Comparison of ENCODE assay signal across 15 mouse cellular contexts in genomic region chr1:24177224-24177851, GRCm38 (mm10). TPM values are rescaled to one million over a fixed set of nuclear protein-coding genes. Genes with fewer than 3 reads are reported as not detected.
DNase-seq lines count a peak whose midpoint lies in the region; ATAC-seq and TF ChIP-seq lines count a peak whose summit lies in the region.
"Had no signal": no experiment of that assay in that cellular context is flagged by ENCODE, and none has a peak within 500 bp of the region (broad histone marks: within the 10 kb centered on the region; RNA-seq: fewer than 3 reads in every experiment).

TSS of gene Col9a1 (plus strand) at chr1:24177610.

- no peaks in the 10 kb centered on the region for H3K4me1 ChIP-seq in heart, embryonic 13.5 days
- H3K4me1 ChIP-seq in midbrain, embryonic 12.5 days = no peaks in the 10 kb centered on the region
- no peaks in the 10 kb centered on the region for H3K4me1 ChIP-seq in midbrain, postnatal 0 days (ENCODE audit: insufficient read depth, low read length)
- no peaks in the 10 kb centered on the region for H3K4me1 ChIP-seq in limb, embryonic 11.5 days (ENCODE audit: control insufficient read depth, insufficient read depth, low read length)

- no peak within 1 kb of the TSS for H3K4me2 ChIP-seq in heart, embryonic 13.5 days
- no peak within 1 kb of the TSS for H3K4me2 ChIP-seq in midbrain, embryonic 12.5 days (replicated peaks)
- H3K4me2 ChIP-seq in midbrain, postnatal 0 days (ENCODE audit: low read depth, low read length, poor library complexity, severe bottlenecking) = no peak within 1 kb of the TSS
- no peak within 1 kb of the TSS for H3K4me2 ChIP-seq in limb, embryonic 11.5 days (ENCODE audit: low read depth, severe bottlenecking)
- H3K4me2 ChIP-seq: liver, embryonic 11.5 days had no signal

- no peak for TF ChIP-seq CTCF in midbrain, postnatal 0 days (IDR thresholded peaks at IDR 0.05)

- peaks cover 3% of the 10 kb centered on the region; the same call in 1 of the 2 replicates for H3K9me3 ChIP-seq in heart, embryonic 13.5 days
- H3K9me3 ChIP-seq in midbrain, embryonic 12.5 days = no peaks in the 10 kb centered on the region
- H3K9me3 ChIP-seq in midbrain, postnatal 0 days (ENCODE audit: low read length) = no peaks in the 10 kb centered on the region
- H3K9me3 ChIP-seq in limb, embryonic 11.5 days (ENCODE audit: control insufficient read depth, low read length) = no peaks in the 10 kb centered on the region
- H3K9me3 ChIP-seq: G1E had no signal

- 67% methylated on average over 6 of the region's 6 CpGs for WGBS in heart, embryonic 13.5 days
- WGBS in midbrain, embryonic 12.5 days = 82% methylated on average over 6 of the region's 6 CpGs
- WGBS in midbrain, postnatal 0 days = 82% methylated on average over 6 of the region's 6 CpGs
- 77% methylated on average over 6 of the region's 6 CpGs for WGBS in limb, embryonic 11.5 days

- H3K36me3 ChIP-seq in heart, embryonic 13.5 days = no peaks in the 10 kb centered on the region
- no peaks in the 10 kb centered on the region for H3K36me3 ChIP-seq in midbrain, embryonic 12.5 days
- no peaks in the 10 kb centered on the region for H3K36me3 ChIP-seq in midbrain, postnatal 0 days (ENCODE audit: insufficient read depth, low read length)
- no peaks in the 10 kb centered on the region for H3K36me3 ChIP-seq in limb, embryonic 11.5 days (ENCODE audit: control insufficient read depth, insufficient read depth, low read length)
- H3K36me3 ChIP-seq: G1E had no signal

- no peak within 1 kb of the TSS for H3K4me3 ChIP-seq in heart, embryonic 13.5 days
- H3K4me3 ChIP-seq in midbrain, embryonic 12.5 days = no peak within 1 kb of the TSS
- no peak within 1 kb of the TSS for H3K4me3 ChIP-seq in midbrain, postnatal 0 days (ENCODE audit: low read depth, low read length)
- no peak within 1 kb of the TSS for H3K4me3 ChIP-seq in limb, embryonic 11.5 days (ENCODE audit: low read depth, low read length)
- H3K4me3 ChIP-seq: erythroblast, embryonic 14.5 days had no signal

- no peak for ATAC-seq in heart, embryonic 13.5 days (ENCODE audit: extremely low read depth, insufficient number of reproducible peaks, low FRiP score, low TSS enrichment)
- no peak for ATAC-seq in midbrain, embryonic 12.5 days (ENCODE audit: low FRiP score, low read depth)
- ATAC-seq in midbrain, postnatal 0 days (ENCODE audit: low FRiP score) = no peak
- no peak for ATAC-seq in limb, embryonic 11.5 days (ENCODE audit: insufficient number of reproducible peaks, low FRiP score, low TSS enrichment, low read depth)

- H3K27me3 ChIP-seq in heart, embryonic 13.5 days (replicated peaks) = no peaks in the 10 kb centered on the region
- H3K27me3 ChIP-seq in midbrain, embryonic 12.5 days = no peaks in the 10 kb centered on the region
- no peaks in the 10 kb centered on the region for H3K27me3 ChIP-seq in midbrain, postnatal 0 days (ENCODE audit: insufficient read depth, low read length)
- no peaks in the 10 kb centered on the region for H3K27me3 ChIP-seq in limb, embryonic 11.5 days (ENCODE audit: control insufficient read depth, insufficient read depth, low read length)

- no peak within 1 kb of the TSS for H3K9ac ChIP-seq in heart, embryonic 13.5 days
- H3K9ac ChIP-seq in midbrain, embryonic 12.5 days (replicated peaks) = no peak within 1 kb of the TSS
- H3K9ac ChIP-seq in midbrain, postnatal 0 days (replicated peaks; ENCODE audit: low read length, poor library complexity, severe bottlenecking) = no peak within 1 kb of the TSS
- no peak within 1 kb of the TSS for H3K9ac ChIP-seq in limb, embryonic 11.5 days (ENCODE audit: low read length)

- DNase-seq in heart, adult 9 months (ENCODE audit: low spot score in 2 of 2) = no peak
- no peak for DNase-seq in midbrain, postnatal 0 days (ENCODE audit: low spot score)
- no peak for DNase-seq in limb, embryonic 11.5 days (ENCODE audit: low spot score)
- no peak for DNase-seq in right cerebral cortex, adult 2 months (ENCODE audit: low spot score in 2 of 2)
- no peak for DNase-seq in adrenal gland, adult (ENCODE audit: inconsistent age in 2 of 2, low spot score in 1 of 2)
- DNase-seq: adrenal gland, postnatal 10 days; cerebellum, adult 18-20 months; gastrocnemius, postnatal 25 days; lung, postnatal 10 days; thymus, adult 18-20 months had no signal

- H3K27ac ChIP-seq in heart, embryonic 13.5 days (replicated peaks) = no peak within 1 kb of the TSS
- H3K27ac ChIP-seq in midbrain, embryonic 12.5 days (replicated peaks) = no peak within 1 kb of the TSS
- no peak within 1 kb of the TSS for H3K27ac ChIP-seq in midbrain, postnatal 0 days (ENCODE audit: low read depth, low read length)
- no peak within 1 kb of the TSS for H3K27ac ChIP-seq in limb, embryonic 11.5 days (replicated peaks; ENCODE audit: low read depth, low read length)

RNA-seq across cellular contexts. Expression of gene Col9a1, which starts in this region (rescaled TPM):
- 13.1 and 13.8 TPM in 2 replicates for polyA plus RNA-seq in heart, embryonic 13.5 days (2015; fragmentation: Nextera tagmentation; extraction: Ambion mirVana)
- 10.8 and 23.4 TPM in 2 replicates for polyA plus RNA-seq in midbrain, embryonic 12.5 days (2016; fragmentation: Nextera tagmentation; extraction: Ambion mirVana)
- total RNA-seq in midbrain, postnatal 0 days (2014; rRNA removed) = 1.7 and 2.2 TPM in 2 replicates
- polyA plus RNA-seq in midbrain, postnatal 0 days (2015; fragmentation: Nextera tagmentation; extraction: Ambion mirVana) = 1.2 and 1.6 TPM in 2 replicates
- 79.4 and 80.8 TPM in 2 replicates for polyA plus RNA-seq in limb, embryonic 11.5 days (2014; fragmentation: Nextera tagmentation; extraction: Ambion mirVana)
- polyA plus RNA-seq: G1E had no signal
